In the genomic region with DNA sequence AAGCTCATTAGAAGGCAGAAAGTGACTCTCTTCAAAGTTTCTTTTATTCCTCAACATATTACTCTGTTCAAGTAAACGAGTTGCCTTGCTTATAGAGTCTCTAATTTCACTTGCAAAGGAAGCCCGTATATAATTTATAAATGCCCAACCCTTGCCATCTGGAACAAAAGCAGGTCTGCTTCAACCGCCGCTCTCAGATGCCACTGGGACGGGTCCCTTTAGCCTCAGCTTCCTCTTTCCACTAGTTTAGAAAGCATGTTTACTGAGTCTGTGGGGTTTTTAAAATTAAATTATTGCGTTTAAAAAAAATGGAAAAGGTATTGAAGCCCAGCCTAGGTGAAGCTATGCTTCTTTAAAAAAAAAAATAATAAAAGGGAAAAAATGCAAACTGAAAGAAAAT, we compare ENCODE assay signal across 18 mouse cellular contexts.
"Had no signal": no experiment of that assay in that cellular context is flagged by ENCODE, and none has a peak within 500 bp of the region (broad histone marks: within the 10 kb centered on the region; RNA-seq: fewer than 3 reads in every experiment).

No protein-coding gene starts in this region.

- H3K27me3 ChIP-seq: liver, embryonic 13.5 days; megakaryocyte, embryonic 14.5 days; midbrain, embryonic 13.5 days; neural tube, embryonic 13.5 days had no signal

- H3K36me3 ChIP-seq: kidney, embryonic 15.5 days; liver, embryonic 13.5 days; midbrain, embryonic 10.5 days; midbrain, embryonic 13.5 days; neural tube, embryonic 13.5 days had no signal

- DNase-seq: kidney, adult 11 months; kidney, adult 8-10 months; kidney, postnatal 10 days; kidney, postnatal 36 days; layer of hippocampus, postnatal 36 days; liver, embryonic 13.5 days; lung, embryonic 14.5 days; retina, postnatal 1 day; right cerebral cortex, postnatal 25 days; thymus, adult 18-20 months; thymus, postnatal 36 days had no signal

- ATAC-seq: lung, postnatal 0 days; midbrain, embryonic 13.5 days; midbrain, embryonic 16.5 days had no signal
